Mouse (Mus musculus): ENCODE results near the gene Cpa4.

The Cpa4 gene

DNA sequence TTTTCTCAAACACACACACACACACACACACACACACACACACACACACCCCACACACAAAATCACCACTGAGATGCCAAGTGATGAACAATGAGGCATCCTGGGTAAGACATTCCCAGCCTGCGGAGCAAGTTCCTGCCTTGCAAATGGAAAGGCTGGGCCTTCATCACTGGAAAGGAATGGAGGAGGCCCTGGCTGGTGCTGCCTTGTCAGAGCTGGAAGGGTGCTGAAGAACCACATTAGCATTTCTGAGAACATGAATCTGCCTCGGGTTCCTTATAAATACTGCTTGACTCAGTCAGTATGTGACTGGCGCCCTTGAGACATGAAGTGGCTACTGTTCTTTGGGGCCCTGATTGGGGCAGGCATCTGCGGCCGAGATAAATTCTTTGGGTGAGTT, at the start of gene Cpa4:
Cpa4 (plus strand) TSS at position 301 of the 400 bp plus-strand sequence.
- no peak for DNase-seq

DNA sequence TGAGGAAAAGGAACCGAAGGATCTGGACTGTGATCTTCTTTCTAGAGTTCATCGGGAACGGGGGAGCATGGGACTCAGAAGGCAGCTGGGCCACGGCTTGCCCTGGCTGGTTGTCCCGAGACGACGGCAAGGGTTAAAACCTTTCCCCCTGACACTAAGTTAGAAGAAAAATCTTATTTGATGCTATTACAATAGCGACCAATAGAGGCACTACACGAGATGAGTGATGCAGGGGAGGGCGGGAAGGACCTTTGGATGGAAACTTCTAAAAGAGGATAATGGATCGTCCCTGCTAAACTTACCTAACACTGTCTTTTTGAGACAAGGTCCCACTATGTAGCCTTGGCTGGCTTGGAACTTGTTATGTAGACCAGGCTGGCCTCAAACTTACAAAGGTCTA, 47.8 kb upstream of the Cpa4 start:
- no peak for DNase-seq

DNA sequence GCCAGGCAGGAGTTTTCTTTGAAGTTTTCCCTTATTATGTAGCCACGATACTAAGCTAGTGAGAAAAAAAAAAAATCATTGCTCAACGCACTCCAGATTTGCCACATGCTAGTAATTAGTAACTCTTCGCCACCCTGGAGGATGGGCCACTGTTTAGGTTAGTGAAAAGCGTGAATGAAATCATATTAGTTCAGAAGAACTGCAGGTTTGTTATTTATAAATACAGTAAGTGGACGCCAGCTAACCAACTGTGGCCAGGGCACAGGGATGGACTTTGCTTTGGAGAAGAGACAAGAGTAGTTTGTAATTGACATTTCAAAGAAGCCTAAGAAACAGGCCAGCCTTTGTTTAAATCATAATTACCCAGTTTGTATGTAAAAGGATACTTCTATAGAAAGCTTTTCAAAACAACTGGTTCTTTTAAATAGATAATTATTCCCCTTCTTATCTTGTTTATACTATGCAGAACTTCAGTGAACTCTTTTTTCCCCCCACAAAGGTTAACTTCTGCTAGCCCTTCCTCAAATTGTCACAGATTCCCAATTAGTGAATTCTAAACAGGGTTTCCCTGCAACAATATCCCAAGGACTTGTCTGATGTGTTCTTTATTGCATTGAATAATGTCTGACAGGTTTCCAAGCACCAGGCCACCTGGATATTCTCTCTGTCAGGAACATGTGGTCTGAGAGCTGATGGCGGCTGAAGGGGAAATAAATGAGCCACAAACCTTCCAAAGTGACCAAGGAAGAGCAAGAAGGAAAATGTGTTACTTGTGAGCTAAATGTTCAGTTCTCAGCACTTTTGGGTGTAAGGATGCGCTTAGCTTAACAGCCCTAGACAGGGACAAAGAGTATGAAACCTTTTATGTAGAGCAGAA, 42.5 kb upstream of the Cpa4 start:
- no peak for DNase-seq

DNA sequence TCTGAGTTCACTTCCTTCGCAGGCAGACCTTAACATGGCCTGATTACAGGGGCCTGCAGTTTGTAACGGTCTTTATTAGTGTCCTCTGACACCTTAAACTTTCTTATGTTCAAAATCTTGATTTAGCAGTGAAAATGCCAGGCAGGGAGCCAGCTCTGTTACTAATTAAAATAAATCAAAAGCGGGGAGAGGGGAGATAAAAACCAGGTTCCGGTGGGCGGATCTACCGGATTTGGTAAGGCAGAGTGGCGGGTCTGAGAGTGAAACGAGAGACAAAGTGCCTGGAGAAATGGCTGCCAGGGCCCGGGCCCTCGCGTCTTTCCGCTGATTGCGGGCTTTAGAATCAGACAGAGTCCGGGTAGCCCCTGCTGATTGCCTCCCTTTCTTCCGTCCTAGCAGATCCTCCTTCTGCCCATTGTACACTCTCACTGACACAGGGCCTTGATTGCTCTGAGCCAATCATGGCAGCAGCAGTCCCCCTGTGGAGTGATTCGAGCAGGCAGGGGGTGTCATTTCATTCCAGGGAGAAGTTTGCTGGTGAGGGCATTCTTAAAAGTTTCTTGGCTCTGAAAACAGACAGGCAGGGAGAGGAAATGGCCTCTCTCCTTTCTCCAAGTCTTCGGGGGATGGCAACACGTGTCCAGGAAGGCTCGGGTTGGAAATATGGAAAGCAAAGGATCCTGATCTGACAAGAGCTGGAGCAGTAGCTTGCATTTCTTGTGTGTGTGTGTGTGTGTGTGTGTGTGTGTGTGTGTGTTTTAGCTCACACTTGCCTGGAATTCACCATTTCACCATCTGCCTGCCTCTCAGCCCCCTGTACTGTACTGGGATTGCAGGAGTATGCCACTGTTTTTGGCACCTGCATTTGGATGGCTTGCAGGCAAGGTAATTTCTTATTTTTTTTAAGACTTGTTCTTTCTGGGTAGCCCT, 41.3 kb upstream of the Cpa4 start:
- DNase-seq, result no peak

DNA sequence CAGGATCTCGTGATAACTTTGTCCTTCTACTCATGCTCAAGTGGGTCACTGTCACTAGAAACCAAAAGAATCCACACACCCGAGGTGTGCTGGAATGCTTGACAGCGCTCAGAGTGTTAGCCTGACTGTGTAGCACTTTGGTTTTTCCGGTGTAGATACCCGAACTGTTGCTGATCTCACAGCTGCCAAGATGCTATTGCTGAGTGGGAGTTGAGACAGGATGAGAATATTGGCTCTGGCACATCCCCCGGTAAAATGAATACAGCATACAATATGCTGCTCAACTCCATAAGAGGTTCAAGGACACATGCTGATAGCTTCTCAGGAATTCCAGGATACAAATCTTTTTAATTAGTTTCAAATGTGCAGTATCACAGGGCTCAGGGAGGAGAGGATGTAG, 39.4 kb upstream of the Cpa4 start:
- no peak for DNase-seq

DNA sequence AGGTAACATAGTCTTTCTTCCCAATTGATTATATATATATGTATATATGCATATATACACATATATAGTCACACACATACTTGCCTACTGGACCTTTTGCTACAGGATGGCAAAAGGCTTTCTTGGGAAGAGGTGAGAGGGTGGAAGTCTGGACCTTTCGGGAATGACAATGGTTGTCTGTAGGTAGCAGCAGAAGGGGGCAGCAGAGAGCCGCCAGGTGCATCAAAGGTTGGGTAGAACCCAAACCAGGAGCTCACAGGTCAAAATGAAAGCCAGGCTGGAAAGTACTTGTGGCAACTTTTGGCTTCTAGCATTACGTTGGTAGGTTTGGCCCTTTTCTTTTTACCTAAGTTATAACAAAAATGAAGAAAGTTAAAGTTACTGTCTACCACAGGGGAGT, 32.8 kb upstream of the Cpa4 start:
- peak; percentile 27 to 47 for DNase-seq

DNA sequence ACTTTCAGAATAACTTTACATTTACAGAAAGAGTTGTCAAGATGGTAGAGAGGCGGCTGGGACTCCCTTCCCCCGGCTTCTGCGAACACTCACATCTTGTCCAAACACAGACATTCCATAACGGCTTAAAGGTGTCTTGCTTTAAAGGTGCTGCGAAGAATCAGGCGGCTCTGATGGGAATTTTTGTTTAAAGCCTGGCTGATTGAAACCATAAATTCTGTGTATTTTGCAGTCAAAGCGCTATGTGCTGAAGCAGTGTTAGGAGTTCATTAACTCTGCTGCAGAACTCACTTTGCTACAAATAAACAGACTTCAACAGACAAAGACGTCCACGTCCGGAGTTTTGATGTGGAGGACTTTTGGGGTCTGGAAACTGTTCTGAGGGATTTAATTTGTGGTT, 29.9 kb upstream of the Cpa4 start:
- DNase-seq, result no peak

DNA sequence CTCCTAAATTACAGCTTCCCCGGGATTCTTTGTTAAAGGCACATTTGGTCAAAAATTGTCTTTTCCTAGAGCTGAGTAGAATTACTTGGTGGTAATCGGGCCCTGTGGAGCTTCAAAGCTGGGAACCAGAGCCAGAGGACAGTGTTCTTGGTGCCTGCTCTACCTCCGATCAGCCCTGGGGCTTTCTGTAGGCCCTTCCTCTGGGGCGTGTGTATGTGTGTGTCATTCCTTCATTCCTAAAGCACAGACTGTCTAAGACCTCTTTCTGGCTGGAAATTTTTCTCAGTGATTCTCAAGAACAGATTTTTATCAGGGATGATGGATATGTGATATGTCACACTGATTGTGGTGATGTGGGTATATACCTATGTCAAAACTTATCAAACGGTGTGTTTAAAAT, 29.4 kb upstream of the Cpa4 start:
- DNase-seq, result no peak

DNA sequence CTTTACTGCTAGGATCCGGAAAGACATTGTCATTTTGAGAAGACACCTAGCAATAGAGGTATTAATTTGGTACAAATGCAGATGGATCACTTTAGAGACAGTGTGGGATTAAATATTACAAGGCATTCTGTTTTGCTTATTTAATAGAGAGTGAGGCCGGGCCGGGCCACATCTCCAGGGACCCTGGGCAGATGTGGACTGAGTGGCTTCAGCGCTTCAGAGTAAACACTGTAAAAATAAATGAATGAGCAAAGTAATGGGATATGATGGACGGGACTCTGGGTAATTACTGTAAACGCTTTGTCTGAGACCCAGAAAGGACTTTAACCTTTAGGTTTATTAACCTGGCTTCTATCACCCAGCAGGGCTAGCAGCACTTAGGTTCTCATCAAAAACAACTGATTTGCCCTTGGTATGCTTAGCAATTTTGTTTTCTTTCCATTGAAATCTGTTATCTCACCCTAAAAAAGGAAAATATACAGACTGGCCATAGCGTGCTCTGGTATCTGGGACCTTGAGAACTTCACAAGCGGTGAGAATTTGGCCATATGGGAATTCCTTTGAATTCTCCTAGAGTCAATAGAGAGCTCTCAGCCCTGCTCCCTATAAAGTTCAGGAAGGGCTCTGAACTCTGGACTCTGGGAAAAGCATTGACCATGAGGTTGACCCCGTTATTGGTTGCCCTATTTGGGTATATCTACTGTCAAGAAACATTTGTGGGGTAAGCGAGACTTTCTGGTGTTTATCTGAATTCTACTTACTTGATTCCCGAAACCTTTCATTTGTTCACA, 27.0 kb upstream of the Cpa4 start, which contains the start of gene Cpa2:
Cpa2 (plus strand) TSS at position 574 of the 791 bp plus-strand sequence.
- DNase-seq, result no peak

DNA sequence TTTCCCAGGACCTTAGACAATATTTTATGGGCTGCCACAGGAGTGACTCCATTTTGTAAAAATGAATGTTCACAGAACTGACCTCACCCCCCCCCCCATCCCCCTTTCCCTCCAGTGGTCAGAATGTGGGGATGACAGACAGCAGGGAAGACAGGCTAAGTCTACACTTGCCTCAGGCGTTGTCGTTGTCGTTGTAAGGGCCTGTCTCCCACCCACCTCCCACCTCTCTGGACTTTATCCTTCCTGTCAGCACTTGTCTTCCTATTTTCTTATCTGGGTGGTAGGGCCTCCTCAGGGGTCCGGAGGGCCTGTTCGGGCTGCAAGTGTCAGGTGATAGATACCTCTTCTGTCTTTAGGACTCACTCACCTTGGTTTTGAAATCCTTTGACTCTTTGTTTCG, 25.9 kb upstream of the Cpa4 start:
- no peak for DNase-seq

DNA sequence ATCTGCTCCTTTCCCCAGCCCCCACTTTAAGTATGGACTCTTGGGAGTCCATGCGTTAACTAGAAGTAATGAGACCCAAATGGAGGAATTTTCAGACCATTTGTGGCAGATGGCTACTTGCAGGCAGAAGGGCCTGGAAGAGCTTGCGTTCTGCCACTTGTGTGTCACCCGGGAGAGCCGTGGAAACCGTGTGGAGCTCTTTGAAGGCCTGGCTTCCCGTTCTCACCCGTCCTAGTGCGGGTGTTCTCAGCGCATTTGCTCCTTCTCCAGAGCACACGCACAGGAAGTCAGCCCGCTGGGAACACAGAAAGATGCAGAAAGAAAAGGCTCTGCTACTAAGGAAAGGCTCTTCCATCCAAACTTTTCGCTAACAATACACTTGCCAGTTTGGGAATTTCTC, 25.1 kb upstream of the Cpa4 start:
- DNase-seq, result no peak

DNA sequence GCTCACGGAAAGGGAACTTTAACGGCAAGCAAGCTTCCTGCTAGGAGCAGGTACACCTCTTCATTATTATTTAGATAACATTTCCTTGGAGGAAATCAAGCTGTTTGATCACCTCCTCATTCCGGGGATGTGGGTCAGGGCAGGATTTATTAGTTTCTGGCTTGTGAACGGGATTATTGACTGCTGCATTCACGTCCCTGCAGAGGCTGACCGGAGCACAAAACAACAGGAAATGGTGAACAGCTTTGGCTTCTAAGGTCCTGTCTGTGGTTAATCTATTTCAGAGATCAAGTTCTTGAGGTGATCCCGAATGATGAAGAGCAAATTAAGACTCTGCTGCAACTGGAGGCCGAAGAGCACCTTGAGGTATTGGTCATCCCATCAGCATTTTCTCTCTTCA, 24.3 kb upstream of the Cpa4 start:
- no peak for DNase-seq

DNA sequence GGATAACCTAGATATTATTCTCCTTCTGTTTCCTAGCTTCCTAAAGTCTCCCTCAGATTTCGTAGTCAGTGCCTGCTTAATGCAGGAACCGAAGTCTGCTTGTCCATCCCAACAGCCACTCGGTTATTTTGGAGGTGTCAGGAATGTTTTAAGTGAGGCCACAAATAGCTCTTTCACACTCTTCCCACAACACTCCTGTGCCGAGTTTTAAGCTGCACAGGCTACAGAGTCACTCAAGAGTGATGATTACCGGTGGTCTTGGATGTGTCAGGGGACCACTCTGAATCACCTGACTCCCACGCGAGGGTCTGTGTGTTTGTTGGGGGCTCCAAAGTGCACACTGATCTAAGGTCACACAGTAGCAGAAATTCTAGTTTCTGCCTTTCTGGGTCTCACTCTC, 22.5 kb upstream of the Cpa4 start:
- DNase-seq, result no peak

DNA sequence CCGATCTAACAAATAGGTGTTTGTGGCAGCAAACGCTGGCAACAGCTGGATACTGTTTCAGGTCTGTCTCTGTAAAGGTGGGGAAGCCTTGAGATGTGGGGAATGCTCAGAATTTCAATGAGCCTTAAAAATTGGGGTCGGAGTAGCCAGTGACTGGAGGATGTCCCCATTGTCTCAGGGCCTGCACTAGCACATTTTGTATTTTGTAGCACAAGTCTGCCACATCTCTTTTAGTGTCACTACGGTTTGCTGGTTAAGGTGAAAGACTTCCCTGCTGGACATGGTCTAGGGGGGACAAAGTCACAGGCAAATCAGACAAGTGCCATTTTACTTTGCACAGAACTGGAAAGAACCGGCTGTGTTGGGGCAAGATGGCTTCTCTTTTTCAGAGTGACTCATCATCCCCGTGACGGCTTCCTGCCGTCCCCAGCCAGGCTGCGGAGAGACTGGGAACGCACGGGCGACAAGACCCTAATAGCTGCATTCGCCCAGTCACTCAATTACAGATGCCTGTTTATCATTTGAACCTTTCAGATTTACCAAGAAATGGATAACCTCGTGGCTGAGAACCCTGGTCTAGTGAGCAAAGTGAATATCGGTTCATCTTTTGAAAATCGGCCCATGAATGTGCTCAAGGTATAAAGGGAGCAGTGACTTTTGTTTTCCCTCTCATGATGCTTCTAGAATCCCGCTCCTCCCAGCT, 21.4 kb upstream of the Cpa4 start:
- DNase-seq, result no peak

DNA sequence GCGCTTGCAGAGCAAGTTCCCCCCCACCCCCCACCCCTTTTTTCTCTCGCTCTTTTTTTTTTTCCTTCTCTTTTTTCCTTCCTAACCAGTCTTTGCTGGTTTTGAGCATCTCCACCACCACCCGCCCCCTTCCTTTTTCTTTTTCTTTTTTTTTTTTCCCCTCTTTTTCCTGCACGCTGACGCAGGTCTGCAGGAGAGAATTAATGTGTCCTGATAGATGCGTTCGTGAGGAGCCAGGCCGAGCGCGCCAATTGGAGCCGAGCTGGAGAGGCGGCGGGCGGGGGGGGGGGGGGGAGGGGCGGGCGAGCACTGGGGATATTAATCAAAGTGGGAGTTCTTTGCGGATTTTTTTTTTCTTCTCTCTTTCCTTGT, 20.9 kb upstream of the Cpa4 start:
- DNase-seq, result no peak

DNA sequence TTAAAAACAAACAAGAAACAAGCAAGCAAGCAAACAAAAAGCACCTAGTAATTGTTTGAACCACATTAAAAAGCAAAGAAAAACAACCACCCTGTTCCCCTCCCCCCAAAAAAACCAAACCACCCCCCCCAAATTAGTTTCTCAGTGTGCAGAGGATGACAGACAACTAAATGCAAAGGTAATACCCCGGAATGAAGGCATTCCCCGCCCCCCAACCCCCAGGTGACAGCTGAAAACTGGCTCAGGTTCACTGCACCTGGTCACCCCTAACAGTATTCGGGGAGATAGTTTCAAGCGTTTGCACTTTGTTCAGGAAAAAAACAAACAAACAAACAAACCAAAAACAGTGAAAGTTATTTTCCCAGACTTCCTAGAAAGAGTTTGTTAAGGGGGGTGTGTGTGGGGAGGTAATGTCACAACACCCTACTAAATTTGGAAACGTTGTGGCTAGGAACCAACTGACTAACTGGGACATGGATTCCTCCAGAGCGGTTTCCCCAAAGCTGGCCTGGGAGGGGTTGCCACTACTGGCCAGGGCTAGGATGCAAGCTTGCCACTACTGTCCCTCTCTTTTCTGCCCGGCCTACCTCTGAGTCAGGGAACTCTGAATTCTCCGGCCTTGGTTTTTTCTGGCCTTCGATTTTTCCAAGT, 20.4 kb upstream of the Cpa4 start:
- DNase-seq, result peak; percentile 14 to 39

DNA sequence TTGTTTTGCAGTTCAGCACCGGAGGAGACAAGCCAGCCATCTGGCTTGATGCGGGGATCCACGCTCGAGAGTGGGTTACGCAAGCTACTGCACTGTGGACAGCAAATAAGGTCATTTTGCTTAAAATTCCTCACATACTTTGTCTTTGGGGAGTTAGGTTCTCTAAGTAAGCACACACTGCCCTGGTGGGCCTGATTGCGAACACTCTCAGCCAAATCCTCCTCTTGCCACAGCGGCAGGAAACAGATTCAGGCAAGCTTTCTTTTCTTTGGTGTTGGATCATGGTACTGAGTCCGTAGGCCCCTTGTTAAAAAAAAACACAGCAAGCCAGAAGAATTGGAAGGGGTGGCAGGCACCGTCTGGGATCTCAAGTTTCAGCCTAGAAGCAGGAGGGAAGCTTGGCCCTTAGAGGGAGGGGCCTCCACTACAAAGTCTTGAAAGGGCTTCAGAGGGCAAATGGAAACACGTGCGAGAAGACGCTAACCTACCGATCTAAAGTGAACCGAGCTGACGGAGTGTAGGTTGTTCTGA, 18.9 kb upstream of the Cpa4 start:
- DNase-seq, result peak; percentile 11 to 24

DNA sequence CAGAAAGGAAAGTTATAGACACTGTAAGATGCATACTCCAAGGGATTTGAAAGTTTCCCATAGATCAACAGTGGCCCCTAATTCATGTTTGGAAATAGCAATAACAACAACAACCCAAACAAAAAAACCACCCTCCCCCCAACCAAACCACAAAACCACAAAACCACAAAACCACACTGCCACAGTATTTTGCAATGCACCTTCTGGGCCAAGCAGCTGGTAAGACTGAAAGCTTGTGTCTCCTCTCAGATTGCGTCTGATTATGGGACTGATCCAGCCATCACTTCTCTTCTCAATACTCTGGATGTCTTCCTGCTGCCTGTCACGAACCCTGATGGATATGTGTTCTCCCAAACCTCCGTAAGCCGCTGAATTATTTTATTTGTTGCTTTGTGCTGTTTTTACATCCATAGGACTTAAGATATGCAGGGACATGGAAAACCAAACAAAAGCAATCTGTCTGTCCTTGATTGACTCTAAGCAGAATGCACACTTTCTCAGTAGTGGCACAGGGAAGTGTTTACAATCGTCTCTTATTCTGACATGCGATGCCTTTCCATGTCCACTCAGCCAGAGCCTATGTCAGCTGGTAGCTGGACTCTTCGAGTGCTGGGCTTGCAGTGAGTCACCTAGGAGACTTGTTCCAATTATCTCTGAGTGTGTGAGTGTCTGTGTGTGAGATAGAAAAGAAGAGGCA, 17.5 kb upstream of the Cpa4 start:
- no peak for DNase-seq

DNA sequence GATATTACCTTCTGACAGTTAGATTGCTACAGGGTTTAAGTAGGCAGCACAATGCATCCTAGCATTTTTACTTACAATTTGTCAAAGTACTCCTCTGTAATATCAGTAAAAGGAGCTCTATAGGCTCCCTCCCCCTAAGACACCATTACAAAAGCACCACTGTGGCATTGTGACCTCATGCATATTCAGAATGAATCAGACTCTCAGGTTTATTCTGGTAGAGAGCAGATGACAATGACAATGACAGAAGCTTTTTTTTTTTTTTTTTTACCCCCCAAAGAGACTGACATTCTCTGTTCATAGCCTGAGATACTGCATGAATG, 17.0 kb upstream of the Cpa4 start:
- DNase-seq, result no peak

DNA sequence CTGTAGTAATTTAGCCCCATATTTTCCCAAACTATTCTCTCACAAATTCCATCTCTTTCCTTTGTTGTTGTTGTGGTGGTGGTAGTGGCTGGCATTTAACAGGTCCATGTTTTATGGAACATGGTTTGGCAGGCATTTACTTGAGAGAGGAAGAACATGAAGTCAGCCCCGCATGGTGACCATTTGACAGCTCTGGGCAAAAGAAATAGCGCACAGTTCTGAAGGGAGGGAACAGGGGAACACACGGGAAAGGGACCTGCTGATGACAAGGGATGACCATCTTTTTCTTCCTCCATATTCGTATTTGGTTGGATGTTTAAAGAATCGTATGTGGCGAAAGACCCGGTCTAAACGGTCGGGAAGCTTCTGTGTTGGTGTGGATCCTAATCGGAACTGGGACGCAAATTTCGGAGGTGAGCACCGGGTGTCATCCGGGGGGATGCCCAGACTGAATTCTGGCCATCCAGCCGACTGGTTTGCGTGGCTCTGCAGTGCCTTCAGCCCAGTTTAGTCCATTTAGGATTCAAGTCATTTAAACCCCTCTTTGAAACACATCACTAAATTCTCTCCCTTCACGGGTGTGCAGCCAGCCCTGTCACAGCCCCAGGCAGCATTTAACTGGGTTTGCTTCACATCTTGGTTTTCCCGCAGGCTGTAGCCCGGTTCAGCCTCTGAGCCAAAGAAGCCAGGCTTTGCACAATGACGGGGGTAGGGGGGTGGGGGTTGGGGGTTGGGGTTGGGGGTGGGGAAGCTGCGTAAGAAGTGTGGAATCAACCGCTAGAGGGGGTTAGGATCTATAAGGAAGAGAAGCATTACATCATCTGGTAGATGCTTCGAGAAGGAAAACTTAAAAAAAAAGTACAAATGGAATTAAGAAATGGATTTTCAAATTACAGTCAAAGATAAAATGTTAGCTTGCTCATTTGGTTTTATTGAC, 16.3 kb upstream of the Cpa4 start:
- DNase-seq, result no peak
